Mouse (Mus musculus) 3134 (cell line): ENCODE data around the gene Cd84.

Source experiments
- DNase-seq: peaks from one replicate; pipeline ENCODE4 v3.0.0-alpha.2; 2011; ENCODE audit warnings: low spot score; ENCODE audit not compliant: insufficient read length; ENCODE audit errors: extremely low read depth

Cd84 gene

GRCm38 (mm10) chr1:171915638-171916458 is 76.4 kb downstream of the Cd84 start:
- no peak for DNase-seq

DNA sequence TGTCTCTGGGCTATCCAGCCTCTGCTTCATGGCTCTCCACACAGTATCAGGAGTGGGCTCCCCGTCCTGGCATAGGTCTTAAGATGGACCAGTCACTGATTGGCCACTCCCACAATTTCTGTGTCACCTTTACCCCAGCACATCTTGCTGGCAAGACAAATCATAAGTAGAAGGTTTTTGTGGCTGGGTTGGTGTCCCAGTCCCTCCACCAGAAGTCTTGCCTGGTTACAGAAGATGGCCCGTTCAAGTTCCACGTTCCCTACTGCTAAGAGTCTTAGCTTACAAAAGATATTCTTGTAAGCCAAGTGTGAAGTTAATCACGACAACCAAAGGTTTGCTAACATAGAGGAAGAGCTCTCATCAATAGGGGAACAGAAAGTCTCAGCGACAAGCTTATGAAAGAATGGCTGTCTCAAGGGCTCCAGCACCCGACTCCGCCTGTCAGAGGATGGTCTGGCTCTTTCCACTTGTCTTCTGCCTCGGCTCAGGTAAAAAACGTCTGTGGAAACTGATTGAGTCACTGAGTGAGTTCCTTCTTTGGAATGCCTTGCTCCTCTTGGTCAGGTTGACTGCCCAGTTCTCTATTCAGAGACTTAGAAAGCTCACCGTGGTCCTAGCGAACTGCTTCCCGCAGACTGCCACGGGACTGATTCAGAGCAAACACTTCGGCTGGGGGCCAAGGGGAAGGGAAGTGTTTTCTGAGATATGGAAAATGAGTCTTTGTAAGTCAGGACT is 78.0 kb downstream of the Cd84 start, which contains the start of gene Slamf6:
Slamf6 (plus strand) TSS at position 211 of the 735 bp plus-strand sequence.
- no peak for DNase-seq

- DNase-seq: no peak
Measured at GRCm38 (mm10) chr1:171918136-171918920, 78.8 kb downstream of the Cd84 start.

GRCm38 (mm10) chr1:171919193-171919592 is 79.7 kb downstream of the Cd84 start:
- no peak for DNase-seq

GRCm38 (mm10) chr1:171919901-171920510 is 80.5 kb downstream of the Cd84 start:
- DNase-seq: no peak

DNA sequence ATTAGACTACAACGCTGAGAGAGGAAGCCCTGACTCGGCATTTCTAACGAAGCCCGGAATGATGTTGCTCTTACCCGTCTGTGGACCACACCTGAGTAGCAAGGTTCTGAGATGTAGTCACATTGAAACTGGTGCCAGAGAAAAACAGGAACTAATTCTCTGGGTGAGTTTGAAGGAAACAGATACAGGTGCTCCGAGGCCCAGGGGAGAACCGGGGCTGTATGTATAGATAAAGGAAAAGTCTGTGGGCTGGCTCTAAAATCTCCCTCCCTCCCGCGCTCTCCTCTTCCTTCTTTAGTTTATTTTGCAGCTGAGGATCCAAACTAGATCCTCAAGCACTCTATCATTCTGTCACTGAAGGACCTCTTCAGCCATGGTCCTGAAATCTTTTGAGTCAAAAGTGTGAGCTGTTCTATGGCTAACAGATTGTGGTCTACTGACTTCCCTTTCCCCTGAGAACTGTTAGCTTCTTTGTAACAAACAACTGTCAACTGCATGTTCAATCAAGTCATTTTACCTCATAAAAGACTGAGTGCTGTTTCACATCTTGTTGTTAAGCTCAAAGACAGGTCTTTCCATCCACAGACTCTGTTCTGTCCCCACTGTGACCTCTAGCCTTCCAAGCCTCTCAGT is 81.6 kb downstream of the Cd84 start:
- DNase-seq: no peak

DNA sequence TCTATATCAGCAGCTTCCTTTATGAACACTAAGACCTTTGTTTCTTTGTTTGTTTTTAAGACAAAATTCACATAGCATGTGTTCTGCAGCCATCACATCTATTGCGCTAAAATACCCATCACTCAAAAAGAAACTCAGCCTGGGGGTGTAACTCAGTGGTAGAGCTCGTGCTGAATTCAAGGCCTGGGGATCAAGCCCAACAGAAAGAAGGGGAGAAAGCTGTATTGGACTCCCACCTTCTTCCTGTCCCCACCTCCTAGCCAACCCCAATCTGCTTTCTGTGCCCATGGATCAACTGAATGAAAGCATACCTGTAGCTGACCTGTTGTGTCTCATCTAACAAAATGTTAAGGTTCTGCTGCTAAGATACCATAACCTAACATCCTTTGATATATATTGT is 82.1 kb downstream of the Cd84 start:
- DNase-seq: no peak

- DNase-seq: no peak
Measured at GRCm38 (mm10) chr1:171922844-171923243, 83.3 kb downstream of the Cd84 start.

DNA sequence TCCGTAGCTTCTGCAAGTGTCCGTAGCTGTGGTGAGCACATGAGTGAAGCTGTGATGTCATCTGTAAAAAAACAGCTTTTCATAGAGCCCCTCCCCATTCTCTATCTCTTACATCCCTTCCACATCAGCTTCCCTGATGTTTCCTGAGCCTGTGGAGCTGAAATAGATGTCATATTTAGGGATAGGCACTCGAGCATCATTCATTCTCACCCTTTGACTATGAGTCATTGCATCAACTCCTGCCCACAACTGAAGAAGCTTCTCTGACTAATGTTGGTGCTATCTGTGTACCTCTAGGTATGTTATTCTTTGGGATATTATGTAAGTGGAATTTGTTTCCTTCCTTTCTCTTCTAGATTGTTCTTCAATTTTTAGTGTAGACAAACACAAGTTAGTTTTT is 85.4 kb downstream of the Cd84 start:
- DNase-seq: no peak

DNA sequence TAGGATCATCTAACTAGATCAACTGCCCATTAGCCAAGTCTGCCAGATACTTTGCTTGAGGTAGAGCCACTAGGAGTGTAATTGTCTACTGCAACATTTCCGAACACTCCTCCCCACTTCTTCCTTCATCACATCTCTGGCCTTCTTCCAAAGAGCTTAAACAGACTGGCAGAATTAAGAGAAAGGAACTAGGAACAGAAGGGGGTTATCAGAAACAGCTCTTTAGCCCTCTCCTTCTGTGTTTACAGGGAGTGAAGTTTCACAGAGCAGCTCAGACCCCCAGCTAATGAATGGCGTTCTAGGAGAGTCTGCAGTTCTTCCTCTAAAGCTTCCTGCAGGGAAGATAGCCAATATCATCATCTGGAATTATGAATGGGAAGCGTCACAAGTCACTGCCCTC is 94.4 kb downstream of the Cd84 start:
- DNase-seq: no peak

- DNase-seq: no peak
Measured at GRCm38 (mm10) chr1:171938952-171939948, 99.8 kb downstream of the Cd84 start.
